Comparison of ENCODE assay signal across 8 mouse cellular contexts in the genomic region with DNA sequence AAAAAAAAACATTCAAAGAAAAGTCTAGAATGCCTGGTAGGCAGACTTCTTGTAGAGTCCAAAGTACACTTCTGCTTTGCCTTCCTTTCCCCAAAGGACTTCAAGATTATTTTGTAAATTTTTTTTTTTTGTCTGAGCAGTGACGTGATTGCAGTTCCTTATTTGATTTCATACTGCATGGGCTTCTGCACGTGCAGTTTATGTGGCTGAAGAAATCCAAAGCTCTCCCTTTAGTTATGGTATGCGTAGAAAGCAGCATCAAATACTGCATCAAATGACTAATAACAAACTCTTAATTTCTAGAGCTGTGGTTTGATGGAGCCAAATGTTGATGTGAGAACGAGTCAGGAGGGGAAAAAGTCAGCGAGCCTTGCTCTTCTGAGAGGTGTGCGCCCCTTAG. TPM values are rescaled to one million over a fixed set of nuclear protein-coding genes. Genes with fewer than 3 reads are reported as not detected.
DNase-seq lines count a peak whose midpoint lies in the region; ATAC-seq and TF ChIP-seq lines count a peak whose summit lies in the region.

No protein-coding gene starts in this region.

- peak overlapping the region; percentile 23; the same call in 1 of the 2 replicates for H3K4me3 ChIP-seq in kidney, adult 2 months (ENCODE audit: insufficient read depth, low read depth, low read length)
- H3K4me3 ChIP-seq in hindbrain, embryonic 15.5 days = peak overlapping the region; percentile 100
- peak overlapping the region; percentile 99 for H3K4me3 ChIP-seq in midbrain, embryonic 14.5 days (replicated peaks; ENCODE audit: low read depth, low read length)

- TF ChIP-seq POLR2A in kidney, adult 2 months (IDR thresholded peaks at IDR 0.05; ENCODE audit: low read depth, low read length) = no peak
- TF ChIP-seq POLR2A in brain, embryonic 14.5 days (IDR thresholded peaks at IDR 0.05; ENCODE audit: borderline replicate concordance, extremely low read depth, insufficient read depth, insufficient read length, poor library complexity, severe bottlenecking) = no peak

- H3K4me1 ChIP-seq in kidney, adult 2 months (ENCODE audit: control insufficient read depth, insufficient read depth, low read length) = peaks cover 7% of the 10 kb centered on the region; the same call in 1 of the 2 replicates
- H3K4me1 ChIP-seq in hindbrain, embryonic 15.5 days (replicated peaks) = peaks cover 40% of the 10 kb centered on the region
- peaks cover 32% of the 10 kb centered on the region for H3K4me1 ChIP-seq in midbrain, embryonic 14.5 days (ENCODE audit: control insufficient read depth, insufficient read depth, low read length)

- TF ChIP-seq CTCF in kidney, adult 2 months (conservative IDR thresholded peaks at IDR 0.05; ENCODE audit: insufficient read depth, insufficient read length, low read depth, low read length) = no peak
- TF ChIP-seq CTCF in brain, embryonic 14.5 days (IDR thresholded peaks at IDR 0.05; ENCODE audit: borderline replicate concordance, extremely low read depth, insufficient read depth, insufficient read length) = no peak

- H3K9ac ChIP-seq in hindbrain, embryonic 15.5 days = peak overlapping the region; percentile 40; the same call in 1 of the 2 replicates
- H3K9ac ChIP-seq in midbrain, embryonic 14.5 days (replicated peaks; ENCODE audit: low read length) = peak overlapping the region; percentile 13

- 15% methylated on average over 6 of the region's 6 CpGs for WGBS in kidney, adult 2 months
- 24% methylated on average over 6 of the region's 6 CpGs for WGBS in hindbrain, embryonic 15.5 days
- 24% methylated on average over 6 of the region's 6 CpGs for WGBS in midbrain, embryonic 14.5 days

- peak; percentile 45 for DNase-seq in kidney, adult 2 months
- DNase-seq in kidney, postnatal 10 days = no peak
- DNase-seq in brain, embryonic 14.5 days (ENCODE audit: low read depth) = peak; percentile 26
- DNase-seq in midbrain, embryonic 14.5 days = peak; percentile 18
- DNase-seq in gastrocnemius, postnatal 25 days = no peak
- DNase-seq in spleen, adult 18-20 months = no peak
- DNase-seq in thymus, postnatal 25 days = no peak

- H3K27me3 ChIP-seq in kidney, adult 2 months (replicated peaks; ENCODE audit: control insufficient read depth, insufficient read depth, low read length) = no peaks in the 10 kb centered on the region
- no peaks in the 10 kb centered on the region for H3K27me3 ChIP-seq in hindbrain, embryonic 15.5 days
- H3K27me3 ChIP-seq in midbrain, embryonic 14.5 days (ENCODE audit: control insufficient read depth, insufficient read depth, low read length) = no peaks in the 10 kb centered on the region

- no peak overlapping the region for H3K27ac ChIP-seq in kidney, adult 2 months (ENCODE audit: insufficient read depth, low read depth, low read length)
- H3K27ac ChIP-seq in hindbrain, embryonic 15.5 days (replicated peaks) = no peak overlapping the region
- H3K27ac ChIP-seq in midbrain, embryonic 14.5 days (replicated peaks; ENCODE audit: low read depth, low read length) = no peak overlapping the region

- H3K4me2 ChIP-seq in hindbrain, embryonic 15.5 days = peak overlapping the region; percentile 98
- peak overlapping the region; percentile 96 for H3K4me2 ChIP-seq in midbrain, embryonic 14.5 days (ENCODE audit: low read length)

- H3K36me3 ChIP-seq in kidney, adult 2 months (ENCODE audit: control insufficient read depth, insufficient read depth, low read length) = no peaks in the 10 kb centered on the region
- no peaks in the 10 kb centered on the region for H3K36me3 ChIP-seq in hindbrain, embryonic 15.5 days
- H3K36me3 ChIP-seq in midbrain, embryonic 14.5 days (ENCODE audit: control insufficient read depth, insufficient read depth, low read length) = no peaks in the 10 kb centered on the region

- H3K9me3 ChIP-seq in hindbrain, embryonic 15.5 days = no peaks in the 10 kb centered on the region
- no peaks in the 10 kb centered on the region for H3K9me3 ChIP-seq in midbrain, embryonic 14.5 days (ENCODE audit: control insufficient read depth, low read length)

- ATAC-seq in hindbrain, embryonic 15.5 days (ENCODE audit: low FRiP score, low read depth) = no peak
- no peak for ATAC-seq in midbrain, embryonic 14.5 days (ENCODE audit: low FRiP score, low TSS enrichment)

RNA-seq across cellular contexts. Expression of gene Pten, which starts 3.2 kb away (rescaled TPM):
- polyA plus RNA-seq in kidney, adult 2 months (2012; rRNA removed) = 12.8 and 15.2 TPM in 2 replicates
- polyA plus RNA-seq in brain, embryonic 14.5 days (2012; rRNA removed) = 24.7 and 40.3 TPM in 2 replicates
- polyA plus RNA-seq in hindbrain, embryonic 15.5 days (2015; fragmentation: Nextera tagmentation; extraction: Ambion mirVana) = 10.6 and 13.5 TPM in 2 replicates
- 22.6 and 29.8 TPM in 2 replicates for polyA plus RNA-seq in midbrain, embryonic 14.5 days (2014; fragmentation: Nextera tagmentation; extraction: Ambion mirVana)
- 10 to 100 TPM; 31.8 to 35.9 TPM for total RNA-seq in gastrocnemius, postnatal 25 days (2021)

RNA-seq across cellular contexts. Expression of gene Atad1, which starts 20.9 kb away (rescaled TPM):
- 16.0 and 25.0 TPM in 2 replicates for polyA plus RNA-seq in kidney, adult 2 months (2012; rRNA removed)
- polyA plus RNA-seq in brain, embryonic 14.5 days (2012; rRNA removed) = 65.5 and 74.5 TPM in 2 replicates
- polyA plus RNA-seq in hindbrain, embryonic 15.5 days (2015; fragmentation: Nextera tagmentation; extraction: Ambion mirVana) = 109 and 112 TPM in 2 replicates
- polyA plus RNA-seq in midbrain, embryonic 14.5 days (2014; fragmentation: Nextera tagmentation; extraction: Ambion mirVana) = 126 and 143 TPM in 2 replicates
- total RNA-seq in gastrocnemius, postnatal 25 days (2021) = 10 to 100 TPM; 47.3 to 65.2 TPM

Comparison
In these comparisons a context has a peak if more than half of its experiments do, and no peak if none do; other contexts are left out.
1. DNase-seq: peak in kidney, adult 2 months (single experiment), brain, embryonic 14.5 days (single experiment) and midbrain, embryonic 14.5 days (single experiment); none in kidney, postnatal 10 days (single experiment), gastrocnemius, postnatal 25 days (single experiment), spleen, adult 18-20 months (0 of 2) and thymus, postnatal 25 days (single experiment).
2. H3K4me3 ChIP-seq: peak in every context shown above with its lines; median percentile 100 in hindbrain, embryonic 15.5 days; 99 in midbrain, embryonic 14.5 days; 23 in kidney, adult 2 months.